14 mouse cellular contexts compared by ENCODE assay signal in genomic region chr7:74464638-74465037, GRCm38 (mm10).
DNase-seq lines count a peak whose midpoint lies in the region; ATAC-seq and TF ChIP-seq lines count a peak whose summit lies in the region.
"Had no signal": no experiment of that assay in that cellular context is flagged by ENCODE, and none has a peak within 500 bp of the region (broad histone marks: within the 10 kb centered on the region; RNA-seq: fewer than 3 reads in every experiment).

No protein-coding gene starts in this region.

- H3K27ac ChIP-seq in heart, postnatal 0 days (ENCODE audit: low read depth): peak overlapping the region; percentile 63
- H3K27ac ChIP-seq: embryonic facial prominence, embryonic 15.5 days; hindbrain, embryonic 14.5 days; neural tube, embryonic 13.5 days had no signal

- no peak overlapping the region for H3K9ac ChIP-seq in heart, postnatal 0 days (replicated peaks; ENCODE audit: low read depth, low read length)
- H3K9ac ChIP-seq: embryonic facial prominence, embryonic 15.5 days; hindbrain, embryonic 14.5 days; neural tube, embryonic 13.5 days had no signal

- CTCF ChIA-PET in Patski (lab: Charles Lee): interaction anchor here (0.6 to 1.4 kb wide), 4 partner anchors 11 to 85 kb away, joined by 3 to 5 read pairs (median 4); no protein-coding TSS in a partner anchor

- no peak for TF ChIP-seq EP300 in heart, postnatal 0 days (IDR thresholded peaks at IDR 0.05; ENCODE audit: low read depth)

- WGBS in heart, postnatal 0 days: 27% methylated on average over 7 of the region's 7 CpGs

- POLR2A ChIA-PET in Patski (lab: Charles Lee): no interaction called here

- H3K27me3 ChIP-seq in Patski: no peaks in the 10 kb centered on the region
- no peaks in the 10 kb centered on the region for H3K27me3 ChIP-seq in heart, postnatal 0 days (ENCODE audit: control insufficient read depth, insufficient read depth, low read length)
- H3K27me3 ChIP-seq: embryonic facial prominence, embryonic 15.5 days; neural tube, embryonic 13.5 days had no signal

- DNase-seq in frontal cortex, postnatal 25 days (ENCODE audit: low spot score in 2 of 2): no peak
- peak; percentile 80 for DNase-seq in Patski (ENCODE audit: low read depth, low spot score)
- peak; percentile 62 for DNase-seq in cerebellum, adult 9-10 months
- peak; percentile 74 for DNase-seq in heart, postnatal 0 days (ENCODE audit: low spot score)
- no peak for DNase-seq in layer of hippocampus, adult 18-20 months (ENCODE audit: low spot score in 2 of 2)
- no peak for DNase-seq in kidney, postnatal 14 days
- DNase-seq: kidney, postnatal 36 days; thymus, postnatal 36 days had no signal

- no peak overlapping the region for H3K4me2 ChIP-seq in heart, postnatal 0 days (ENCODE audit: low read depth, low read length)
- H3K4me2 ChIP-seq: embryonic facial prominence, embryonic 15.5 days; hindbrain, embryonic 14.5 days; midbrain, embryonic 11.5 days; neural tube, embryonic 13.5 days had no signal

- TF ChIP-seq CTCF in Patski (IDR thresholded peaks at IDR 0.05): no peak
- TF ChIP-seq CTCF in heart, postnatal 0 days (IDR thresholded peaks at IDR 0.05; ENCODE audit: low read depth): no peak

- H3K9me3 ChIP-seq in heart, postnatal 0 days (replicated peaks; ENCODE audit: control insufficient read depth, low read length): no peaks in the 10 kb centered on the region
- H3K9me3 ChIP-seq: embryonic facial prominence, embryonic 15.5 days; neural tube, embryonic 13.5 days had no signal

- peak; percentile 50; the same call in 1 of the 2 replicates for ATAC-seq in frontal cortex, adult (ENCODE audit: low TSS enrichment)
- peak; percentile 98 for ATAC-seq in Patski
- ATAC-seq in heart, postnatal 0 days (ENCODE audit: insufficient read depth, low read depth): peak; percentile 69
- ATAC-seq in CD4-positive, CD25-positive, alpha-beta regulatory T cell, adult 4 months: no peak

- in situ Hi-C loops in Patski (cut with MboI; ENCODE audit: low pct_unique_long_range_greater_than_20kb): no loop called here

- no peak overlapping the region for H3K4me3 ChIP-seq in heart, postnatal 0 days (ENCODE audit: low read depth, low read length)
- H3K4me3 ChIP-seq: embryonic facial prominence, embryonic 15.5 days; neural tube, embryonic 13.5 days had no signal

- H3K36me3 ChIP-seq in heart, postnatal 0 days (replicated peaks; ENCODE audit: control insufficient read depth, insufficient read depth, low read length): no peaks in the 10 kb centered on the region
- H3K36me3 ChIP-seq: embryonic facial prominence, embryonic 15.5 days; neural tube, embryonic 13.5 days had no signal

- peaks cover 16% of the 10 kb centered on the region for H3K4me1 ChIP-seq in heart, postnatal 0 days (ENCODE audit: control insufficient read depth, insufficient read depth)
- H3K4me1 ChIP-seq: embryonic facial prominence, embryonic 15.5 days had no signal

Comparison
In these comparisons a context has a peak if more than half of its experiments do, and no peak if none do; other contexts are left out.
1. DNase-seq: peak in Patski (single experiment), cerebellum, adult 9-10 months (single experiment) and heart, postnatal 0 days (single experiment); none in frontal cortex, postnatal 25 days (0 of 2), layer of hippocampus, adult 18-20 months (0 of 2) and kidney, postnatal 14 days (single experiment).